Mouse (Mus musculus) CH12.LX (cell line): ENCODE data around the gene Gpr22. TPM values are rescaled to one million over a fixed set of nuclear protein-coding genes. Genes with fewer than 3 reads are reported as not detected.

Experiments used
- DNase-seq: peaks from one replicate; pipeline ENCODE4 v3.0.0-alpha.2; 2013; ENCODE audit errors: extremely low read depth
- H3K27ac ChIP-seq: 2 replicates; pipeline ENCODE4 v1.5.1; 2012; ENCODE audit warnings: low read depth, mild to moderate bottlenecking, control low read depth, moderate library complexity; ENCODE audit not compliant: insufficient read depth
- H3K27me3 ChIP-seq: replicated peaks from 2 replicates; pipeline ENCODE3; 2012; ENCODE audit warnings: inconsistent platforms
- H3K36me3 ChIP-seq, 2 experiments: replicated peaks in 1 of 2; 2 replicates each; pipeline versions ENCODE3 to v1.6.1; 2012; ENCODE audit warnings: inconsistent platforms in 1 of 2, low read length in 1 of 2, mild to moderate bottlenecking in 1 of 2, mixed read lengths in 1 of 2, moderate library complexity in 1 of 2; ENCODE audit not compliant: control insufficient read depth in 1 of 2, insufficient read depth in 1 of 2
- H3K4me1 ChIP-seq, 2 experiments: 2 replicates each; pipeline ENCODE4 v1.6.1; 2012; ENCODE audit warnings: inconsistent platforms in 1 of 2, moderate library complexity in 1 of 2; ENCODE audit not compliant: insufficient read depth in 2 of 2, control insufficient read depth in 1 of 2
- H3K4me2 ChIP-seq: 2 replicates; pipeline ENCODE4 v1.6.1; 2012; ENCODE audit warnings: low read depth, mild to moderate bottlenecking, control low read depth; ENCODE audit not compliant: poor library complexity, insufficient read depth, severe bottlenecking
- H3K4me3 ChIP-seq, 3 experiments: fragments of 150-350 bp in 1 of 3; sonication (generic) in 1 of 3; replicated peaks in 1 of 3; 2 replicates each; pipeline versions ENCODE3 to v1.5.1; 2011 to 2012; ENCODE audit warnings: low read depth in 2 of 3, low read length in 2 of 3, mild to moderate bottlenecking in 2 of 3, moderate library complexity in 2 of 3, control low read depth in 1 of 3, improper control_type of control experiment in 1 of 3, inconsistent platforms in 1 of 3, mixed read lengths in 1 of 3; ENCODE audit not compliant: poor library complexity in 1 of 3
- H3K79me2 ChIP-seq: replicated peaks from 2 replicates; pipeline ENCODE4 v1.6.1; 2012; ENCODE audit warnings: mild to moderate bottlenecking, moderate library complexity; ENCODE audit not compliant: control insufficient read depth, poor library complexity, insufficient read depth, severe bottlenecking; ENCODE audit errors: extremely low read depth
- H3K9ac ChIP-seq: 2 replicates; pipeline ENCODE4 v1.6.1; 2012; ENCODE audit warnings: low read depth, mild to moderate bottlenecking, control low read depth, moderate library complexity; ENCODE audit not compliant: insufficient read depth
- H3K9me3 ChIP-seq: replicated peaks from 2 replicates; pipeline ENCODE3; 2012; ENCODE audit warnings: low read length, inconsistent platforms, mixed read lengths
- CHD1 ChIP-seq: IDR thresholded peaks from 2 replicates; pipeline ENCODE4 v1.6.1; 2012; ENCODE audit warnings: low read depth, low read length, improper control_type of control experiment, inconsistent platforms
- HCFC1 ChIP-seq: IDR thresholded peaks from 2 replicates; pipeline ENCODE4 v1.6.1; 2012; ENCODE audit warnings: low read depth, mild to moderate bottlenecking, inconsistent platforms, low read length, improper control_type of control experiment
- IRF4 ChIP-seq: IDR thresholded peaks from 2 replicates; pipeline ENCODE4 v1.6.1; 2014; ENCODE audit warnings: low read depth, mild to moderate bottlenecking, inconsistent platforms, low read length, improper control_type of control experiment
- JUND ChIP-seq: conservative IDR thresholded peaks from 2 replicates; pipeline ENCODE4 v1.6.1; 2011; ENCODE audit warnings: low read depth, low read length, improper control_type of control experiment
- KAT2A ChIP-seq: IDR thresholded peaks from 2 replicates; pipeline ENCODE4 v1.6.1; 2012; ENCODE audit warnings: low read length, improper control_type of control experiment, inconsistent platforms; ENCODE audit not compliant: insufficient replicate concordance
- MEF2A ChIP-seq: IDR thresholded peaks from 2 replicates; pipeline ENCODE4 v1.6.1; 2014; ENCODE audit warnings: low read depth, mild to moderate bottlenecking, inconsistent platforms, low read length, improper control_type of control experiment, borderline replicate concordance
- NELFE ChIP-seq: IDR thresholded peaks from 2 replicates; pipeline ENCODE4 v1.6.1; 2011; ENCODE audit warnings: low read depth, low read length, improper control_type of control experiment
- NRF1 ChIP-seq: IDR thresholded peaks from 2 replicates; pipeline ENCODE4 v1.6.1; 2014; ENCODE audit warnings: low read depth, mild to moderate bottlenecking, inconsistent platforms, low read length, improper control_type of control experiment, moderate library complexity
- POLR2A ChIP-seq: IDR thresholded peaks from 2 replicates; pipeline ENCODE4 v1.6.1; 2011; ENCODE audit warnings: low read depth, mild to moderate bottlenecking, improper control_type of control experiment, low read length
- USF2 ChIP-seq: conservative IDR thresholded peaks from 2 replicates; pipeline ENCODE4 v1.6.1; 2011; ENCODE audit warnings: low read depth, low read length, improper control_type of control experiment
- dilution Hi-C: fragments of 300-500 bp; cut with MboI; formaldehyde crosslinking; loops from 2 replicates; pipeline ENCODE4 v1.14.3; 2020; ENCODE audit warnings: low sequenced_read_pairs; ENCODE audit not compliant: extremely low pct_unique_long_range_greater_than_20kb, extremely low pct_ligation_motif_present
- in situ Hi-C: fragments of 300-500 bp; cut with MboI; formaldehyde crosslinking; loops from 3 replicates; pipeline ENCODE4 v1.14.3; 2019; ENCODE audit warnings: low sequenced_read_pairs, low pct_ligation_motif_present, low pct_unique_long_range_greater_than_20kb, mixed read lengths
- polyA plus RNA-seq: library from polyadenylated mRNA; unstranded; fragments of >175 nt; gene quantifications from 2 replicates; pipeline ENCODE4 v1.2.1, GENCODE M21; 2012; ENCODE audit warnings: low read depth; ENCODE audit not compliant: insufficient read length
- total RNA-seq, 2 experiments: library from RNA; depleted of rRNA; stranded (reverse); fragments of 300-350 nt in 1 of 2; fragments of >200 nt in 1 of 2; gene quantifications; 2 replicates each; pipeline ENCODE4 v1.2.3; 2012 to 2014

Gpr22 gene
- total and polyA plus RNA-seq, 3 experiments, result not detected

GRCm38 (mm10) chr12:31667187-31667586, 46.6 kb downstream of the Gpr22 start:
- dilution Hi-C loops, result no loop called here
- Histone ChIP-seq H3K27ac (no peak overlapping the region), H3K9ac (no peak overlapping the region), H3K4me3 (no peak overlapping the region), H3K36me3 (peaks cover 32 to 79% of the 10 kb centered on the region in 2 experiments), H3K4me2 (no peak overlapping the region), H3K79me2 (no peaks in the 10 kb centered on the region), H3K4me1 (no peaks in the 10 kb centered on the region), H3K9me3 (peaks cover 2% of the 10 kb centered on the region), H3K27me3 (no peaks in the 10 kb centered on the region)
- in situ Hi-C loops, result no loop called here
- no peak for DNase-seq
- TF ChIP-seq HCFC1, result no peak
- no peak for TF ChIP-seq CHD1
- TF ChIP-seq IRF4, result no peak

DNA sequence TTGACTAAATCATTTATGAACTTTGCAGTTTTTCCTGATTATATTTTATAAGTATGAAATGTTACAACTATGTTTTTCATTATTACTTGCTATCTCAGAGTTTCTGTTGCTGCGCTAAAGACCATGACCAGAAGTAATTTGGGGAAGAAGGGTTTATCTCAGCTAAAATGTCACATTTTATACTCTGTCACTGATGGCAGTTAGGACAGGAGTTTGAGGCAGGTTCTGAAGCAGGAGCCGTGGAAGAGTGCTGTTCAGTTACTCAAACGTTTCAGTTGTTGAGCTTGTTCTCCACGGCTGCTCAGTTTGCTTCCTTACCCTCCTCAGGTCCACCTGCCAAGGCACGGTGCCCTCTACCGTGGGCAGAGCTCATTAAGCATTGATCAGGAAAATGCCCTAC, 47.7 kb downstream of the Gpr22 start:
- H3K4me2 ChIP-seq, result no peak overlapping the region
- no peaks in the 10 kb centered on the region for H3K4me1 ChIP-seq
- H3K9ac ChIP-seq, result no peak overlapping the region
- no peak overlapping the region for H3K4me3 ChIP-seq
- no peak for DNase-seq
- in situ Hi-C loops, result no loop called here
- no peaks in the 10 kb centered on the region for H3K79me2 ChIP-seq
- no peak overlapping the region for H3K27ac ChIP-seq
- TF ChIP-seq JUND (no peak), USF2 (no peak), MEF2A (no peak), POLR2A (no peak), KAT2A (no peak), NELFE (no peak), NRF1 (no peak)
- TF ChIP-seq, all 38 proteins: peak for 0
- dilution Hi-C loops, result no loop called here
- Histone ChIP-seq H3K27me3 (no peaks in the 10 kb centered on the region), H3K9me3 (peaks cover 2% of the 10 kb centered on the region), H3K36me3 (peaks cover 31 to 77% of the 10 kb centered on the region in 2 experiments)

Other genes with a start within 250 kb of the Gpr22 start
- 4.5 TPM in 2 replicates for gene Cbll1, start 214.3 kb downstream of the Gpr22 start, total RNA-seq (2012; rRNA removed)
- gene Cbll1, start 214.3 kb downstream of the Gpr22 start, total RNA-seq (2014; rRNA removed), result 4.6 and 5.2 TPM in 2 replicates
- 16.4 and 18.8 TPM in 2 replicates for gene Cbll1, start 214.3 kb downstream of the Gpr22 start, polyA plus RNA-seq
- not detected in 2 replicates for gene Slc26a4, start 154.0 kb downstream of the Gpr22 start, total RNA-seq (2012; rRNA removed)
- gene Slc26a4, start 154.0 kb downstream of the Gpr22 start, total RNA-seq (2014; rRNA removed), result not detected in 2 replicates
- not detected in 2 replicates for gene Slc26a4, start 154.0 kb downstream of the Gpr22 start, polyA plus RNA-seq
- gene Bcap29, start 79.3 kb downstream of the Gpr22 start, total RNA-seq (2012; rRNA removed), result 31.4 and 32.4 TPM in 2 replicates
- 104 and 112 TPM in 2 replicates for gene Bcap29, start 79.3 kb downstream of the Gpr22 start, total RNA-seq (2014; rRNA removed)
- gene Bcap29, start 79.3 kb downstream of the Gpr22 start, polyA plus RNA-seq, result 127 and 128 TPM in 2 replicates
- 16.1 and 17.9 TPM in 2 replicates for gene Dus4l, start 59.1 kb downstream of the Gpr22 start, total RNA-seq (2012; rRNA removed)
- 32.8 and 37.0 TPM in 2 replicates for gene Dus4l, start 59.1 kb downstream of the Gpr22 start, total RNA-seq (2014; rRNA removed)
- gene Dus4l, start 59.1 kb downstream of the Gpr22 start, polyA plus RNA-seq, result 23.2 and 26.2 TPM in 2 replicates
- gene Cog5, start 59.1 kb downstream of the Gpr22 start, total RNA-seq (2012; rRNA removed), result 31.6 and 34.8 TPM in 2 replicates
- gene Cog5, start 59.1 kb downstream of the Gpr22 start, total RNA-seq (2014; rRNA removed), result 40.6 and 42.7 TPM in 2 replicates
- 32.0 and 39.3 TPM in 2 replicates for gene Cog5, start 59.1 kb downstream of the Gpr22 start, polyA plus RNA-seq
- gene Hbp1, start 236.6 kb upstream of the Gpr22 start, total RNA-seq (2012; rRNA removed), result 11.2 and 17.0 TPM in 2 replicates
- 24.4 and 32.7 TPM in 2 replicates for gene Hbp1, start 236.6 kb upstream of the Gpr22 start, total RNA-seq (2014; rRNA removed)
- 13.9 and 16.0 TPM in 2 replicates for gene Hbp1, start 236.6 kb upstream of the Gpr22 start, polyA plus RNA-seq